Mouse (Mus musculus) E14TG2a.4 (cell line): ENCODE data around the gene E4f1.

ENCODE experiments used
- CTCF ChIP-seq: conservative IDR thresholded peaks from 2 replicates; pipeline ENCODE4 v1.5.1; 2014; ENCODE audit warnings: low read length
- NANOG ChIP-seq: IDR thresholded peaks from 2 replicates; pipeline ENCODE4 v1.6.1; 2014; ENCODE audit warnings: borderline replicate concordance, low read length, mixed read lengths
- POU5F1 ChIP-seq: IDR thresholded peaks from 2 replicates; pipeline ENCODE4 v1.6.1; 2014; ENCODE audit warnings: low read length, borderline replicate concordance

GRCm38 (mm10) chr17:24423114-24423513 is 47.0 kb downstream of the E4f1 start:
- TF ChIP-seq NANOG (no peak), CTCF (no peak), POU5F1 (no peak)
